In genomic region chr12:83582747-83583146, GRCm38 (mm10) we compare ENCODE assay signal across 15 mouse cellular contexts.
"Had no signal": no experiment of that assay in that cellular context is flagged by ENCODE, and none has a peak within 500 bp of the region (broad histone marks: within the 10 kb centered on the region; RNA-seq: fewer than 3 reads in every experiment).

No protein-coding gene starts in this region.

- H3K27me3 ChIP-seq: limb, embryonic 12.5 days; neural tube, embryonic 13.5 days; stomach, embryonic 15.5 days had no signal

- H3K27ac ChIP-seq: limb, embryonic 12.5 days; liver, embryonic 14.5 days; neural tube, embryonic 13.5 days; stomach, embryonic 15.5 days had no signal

- H3K4me2 ChIP-seq: limb, embryonic 12.5 days; midbrain, embryonic 11.5 days; neural tube, embryonic 13.5 days; stomach, embryonic 15.5 days had no signal

- ATAC-seq: intestine, embryonic 16.5 days; lung, postnatal 0 days; midbrain, embryonic 16.5 days had no signal

- DNase-seq: layer of hippocampus, postnatal 36 days; liver; lung, adult 2 months; lung, postnatal 4 days; right cerebral cortex, adult 18-20 months; right cerebral cortex, postnatal 25 days; thymus, postnatal 36 days had no signal

- H3K9me3 ChIP-seq: limb, embryonic 12.5 days; neural tube, embryonic 13.5 days; stomach, embryonic 15.5 days had no signal

- H3K4me1 ChIP-seq: limb, embryonic 12.5 days had no signal

- H3K4me3 ChIP-seq: limb, embryonic 12.5 days; neural tube, embryonic 13.5 days; stomach, embryonic 15.5 days had no signal

- H3K9ac ChIP-seq: limb, embryonic 12.5 days; liver, embryonic 14.5 days; neural tube, embryonic 13.5 days; stomach, embryonic 15.5 days had no signal
